Mouse (Mus musculus) liver, embryonic 12.5 days (tissue): ENCODE results near the gene Gphn. TPM values are rescaled to one million over a fixed set of nuclear protein-coding genes. Genes with fewer than 3 reads are reported as not detected.

Experiments
- polyA plus RNA-seq: library from polyadenylated mRNA; unstranded; fragments of >200 nt; fragmentation: Nextera tagmentation; extraction: Ambion mirVana; gene quantifications from 2 replicates; pipeline ENCODE4 v1.2.1, GENCODE M21; 2016

Gene Gphn
- polyA plus RNA-seq, 1 experiment from 2014 or later = 7.0 TPM

Other genes with a start within 250 kb of the Gphn start
- gene Gm6657, start 32.1 kb upstream of the Gphn start, polyA plus RNA-seq = not detected in 2 replicates